ENCODE assay signal across 20 mouse cellular contexts in the genomic region with DNA sequence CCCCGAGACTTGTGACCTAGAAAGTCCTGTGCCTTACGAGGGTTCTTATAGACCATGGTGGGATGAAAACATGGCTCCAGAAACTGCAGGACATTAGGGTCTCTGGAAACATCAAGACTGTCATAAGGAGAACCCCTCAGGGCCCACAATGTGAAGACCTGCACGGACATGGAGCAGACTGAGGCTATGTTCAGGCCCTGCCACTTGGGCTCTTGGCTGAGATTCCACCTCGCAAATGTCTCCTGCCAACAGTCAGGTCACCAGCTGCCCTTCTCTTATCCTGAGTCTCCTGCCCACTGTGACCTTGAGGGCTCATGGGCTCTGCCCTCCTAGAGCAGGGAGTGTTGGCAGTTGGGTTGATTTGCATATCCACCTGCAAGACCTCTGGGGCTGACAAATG.
DNase-seq lines count a peak whose midpoint lies in the region; ATAC-seq and TF ChIP-seq lines count a peak whose summit lies in the region.
"Had no signal": no experiment of that assay in that cellular context is flagged by ENCODE, and none has a peak within 500 bp of the region (broad histone marks: within the 10 kb centered on the region; RNA-seq: fewer than 3 reads in every experiment).

No protein-coding gene starts in this region.

- no peak for TF ChIP-seq CTCF in heart, postnatal 0 days (IDR thresholded peaks at IDR 0.05; ENCODE audit: low read depth)

- intact Hi-C loops in gastrocnemius, postnatal 36 days (cut with DNase I), result no loop called here

- DNase-seq in hindbrain, embryonic 10.5 days (ENCODE audit: low spot score), result no peak
- no peak for DNase-seq in ES-E14 (ENCODE audit: low read depth, low spot score)
- DNase-seq in heart, postnatal 0 days (ENCODE audit: low spot score), result peak; percentile 76
- no peak for DNase-seq in thymus, postnatal 4 days
- DNase-seq in gastrocnemius, postnatal 36 days, result no peak
- DNase-seq: cerebellum, adult 11 months; cerebellum, postnatal 36 days; kidney, adult 18-20 months; kidney, postnatal 14 days; lung, adult 2 months; lung, postnatal 4 days; thymus, postnatal 36 days had no signal

- peaks cover 11% of the 10 kb centered on the region for H3K9me3 ChIP-seq in hindbrain, embryonic 10.5 days
- H3K9me3 ChIP-seq in hindbrain, embryonic 16.5 days (ENCODE audit: control insufficient read depth, low read length), result no peaks in the 10 kb centered on the region; the same call in 1 of the 2 replicates
- no peaks in the 10 kb centered on the region for H3K9me3 ChIP-seq in ES-E14 (ENCODE audit: control insufficient read depth, insufficient read depth, low read depth, low read length)
- no peaks in the 10 kb centered on the region for H3K9me3 ChIP-seq in embryonic facial prominence, embryonic 13.5 days
- no peaks in the 10 kb centered on the region for H3K9me3 ChIP-seq in heart, postnatal 0 days (replicated peaks; ENCODE audit: control insufficient read depth, low read length)
- H3K9me3 ChIP-seq: midbrain, embryonic 12.5 days; neural tube, embryonic 15.5 days had no signal

- H3K36me3 ChIP-seq in hindbrain, embryonic 10.5 days, result no peaks in the 10 kb centered on the region; the same call in 1 of the 2 replicates
- H3K36me3 ChIP-seq in hindbrain, embryonic 16.5 days (ENCODE audit: control insufficient read depth, insufficient read depth, low read length), result no peaks in the 10 kb centered on the region
- no peaks in the 10 kb centered on the region; the same call in 1 of the 2 replicates for H3K36me3 ChIP-seq in ES-E14 (ENCODE audit: control insufficient read depth, insufficient read depth, low read length, poor library complexity, severe bottlenecking)
- no peaks in the 10 kb centered on the region for H3K36me3 ChIP-seq in embryonic facial prominence, embryonic 13.5 days
- H3K36me3 ChIP-seq in heart, postnatal 0 days (replicated peaks; ENCODE audit: control insufficient read depth, insufficient read depth, low read length), result no peaks in the 10 kb centered on the region
- H3K36me3 ChIP-seq: midbrain, embryonic 12.5 days; neural tube, embryonic 15.5 days had no signal

- TF ChIP-seq EP300 in heart, postnatal 0 days (IDR thresholded peaks at IDR 0.05; ENCODE audit: low read depth), result 0 out of 2 replicates have a peak, but pooled peaks have one; percentile 59

- peak overlapping the region; percentile 66; the same call in 1 of the 2 replicates for H3K27ac ChIP-seq in hindbrain, embryonic 10.5 days
- no peak overlapping the region for H3K27ac ChIP-seq in hindbrain, embryonic 16.5 days (ENCODE audit: low read depth, low read length)
- no peak overlapping the region for H3K27ac ChIP-seq in ES-E14 (ENCODE audit: insufficient read depth, low read depth, low read length, poor library complexity, severe bottlenecking)
- 0 out of 2 replicates have a peak overlapping the region, but pooled peaks have one; percentile 7 for H3K27ac ChIP-seq in embryonic facial prominence, embryonic 13.5 days
- peak overlapping the region; percentile 94 for H3K27ac ChIP-seq in heart, postnatal 0 days (ENCODE audit: low read depth)
- H3K27ac ChIP-seq: hindbrain, postnatal 0 days; midbrain, embryonic 12.5 days; neural tube, embryonic 15.5 days had no signal

- H3K27me3 ChIP-seq in hindbrain, embryonic 10.5 days (ENCODE audit: insufficient read depth, poor library complexity, severe bottlenecking), result peaks cover 35% of the 10 kb centered on the region
- H3K27me3 ChIP-seq in hindbrain, embryonic 16.5 days (replicated peaks; ENCODE audit: control insufficient read depth, insufficient read depth, low read length), result peaks cover 4% of the 10 kb centered on the region; the same call in 1 of the 2 replicates
- no peaks in the 10 kb centered on the region for H3K27me3 ChIP-seq in embryonic facial prominence, embryonic 13.5 days
- no peaks in the 10 kb centered on the region for H3K27me3 ChIP-seq in heart, postnatal 0 days (ENCODE audit: control insufficient read depth, insufficient read depth, low read length)

- no peak for ATAC-seq in hindbrain, embryonic 16.5 days
- no peak for ATAC-seq in embryonic facial prominence, embryonic 13.5 days (ENCODE audit: insufficient number of reproducible peaks, insufficient read depth, low FRiP score, low TSS enrichment, low read depth)
- ATAC-seq in heart, postnatal 0 days (ENCODE audit: insufficient read depth, low read depth), result peak; percentile 81
- ATAC-seq: forebrain, embryonic 16.5 days; hindbrain, postnatal 0 days had no signal

- no peak overlapping the region for H3K9ac ChIP-seq in hindbrain, embryonic 16.5 days (ENCODE audit: low read depth, low read length)
- H3K9ac ChIP-seq in ES-E14 (ENCODE audit: insufficient read depth, low read depth, low read length, poor library complexity, severe bottlenecking), result 0 out of 2 replicates have a peak overlapping the region, but pooled peaks have one; percentile 4
- no peak overlapping the region for H3K9ac ChIP-seq in embryonic facial prominence, embryonic 13.5 days
- peak overlapping the region; percentile 29; the same call in 1 of the 2 replicates for H3K9ac ChIP-seq in heart, postnatal 0 days (replicated peaks; ENCODE audit: low read depth, low read length)
- H3K9ac ChIP-seq: midbrain, embryonic 12.5 days; neural tube, embryonic 15.5 days had no signal

- H3K4me1 ChIP-seq in hindbrain, embryonic 10.5 days (replicated peaks), result peaks cover 44% of the 10 kb centered on the region
- H3K4me1 ChIP-seq in hindbrain, embryonic 16.5 days (ENCODE audit: control insufficient read depth, insufficient read depth, low read depth, low read length), result peaks cover 2% of the 10 kb centered on the region; the same call in 1 of the 2 replicates
- peaks cover 0 to 14% of the 10 kb centered on the region in 2 experiments; a peak in 2 of 4 replicates for H3K4me1 ChIP-seq in ES-E14 (ENCODE audit: control insufficient read depth in 2 of 2, insufficient read depth in 2 of 2, low read length in 2 of 2, poor library complexity in 1 of 2)
- peaks cover 19% of the 10 kb centered on the region for H3K4me1 ChIP-seq in embryonic facial prominence, embryonic 13.5 days
- peaks cover 26% of the 10 kb centered on the region; the same call in 1 of the 2 replicates for H3K4me1 ChIP-seq in heart, postnatal 0 days (ENCODE audit: control insufficient read depth, insufficient read depth)
- H3K4me1 ChIP-seq: midbrain, embryonic 12.5 days had no signal

- H3K4me2 ChIP-seq in hindbrain, embryonic 16.5 days (ENCODE audit: low read length), result no peak overlapping the region
- no peak overlapping the region for H3K4me2 ChIP-seq in embryonic facial prominence, embryonic 13.5 days
- H3K4me2 ChIP-seq in heart, postnatal 0 days (ENCODE audit: low read depth, low read length), result no peak overlapping the region
- H3K4me2 ChIP-seq: midbrain, embryonic 12.5 days; neural tube, embryonic 15.5 days had no signal

- WGBS in hindbrain, embryonic 10.5 days, result 80% methylated on average over 4 of the region's 4 CpGs
- WGBS in hindbrain, embryonic 16.5 days, result 69% methylated on average over 4 of the region's 4 CpGs
- 80% methylated on average over 4 of the region's 4 CpGs for WGBS in embryonic facial prominence, embryonic 13.5 days
- WGBS in heart, postnatal 0 days, result 25% methylated on average over 4 of the region's 4 CpGs

- no peak overlapping the region for H3K4me3 ChIP-seq in hindbrain, embryonic 10.5 days
- no peak overlapping the region for H3K4me3 ChIP-seq in hindbrain, embryonic 16.5 days (ENCODE audit: low read length)
- H3K4me3 ChIP-seq in ES-E14 (ENCODE audit: insufficient read depth in 1 of 2, low read depth in 1 of 2, low read length in 2 of 2, poor library complexity in 1 of 2, severe bottlenecking in 1 of 2), result no peak overlapping the region
- H3K4me3 ChIP-seq in embryonic facial prominence, embryonic 13.5 days, result no peak overlapping the region
- H3K4me3 ChIP-seq in heart, postnatal 0 days (ENCODE audit: low read depth, low read length), result no peak overlapping the region
- H3K4me3 ChIP-seq: erythroblast, embryonic 14.5 days; midbrain, embryonic 12.5 days; myocyte; neural tube, embryonic 15.5 days had no signal

- in situ Hi-C loops in ES-E14 (cut with MboI; ENCODE audit: low sequenced_read_pairs in 2 of 2, unreplicated experiment in 2 of 2), result no loop called here

TF ChIP-seq in ES-E14, 5 proteins besides CTCF, POLR2A, EP300 and RAD21:
- TF ChIP-seq ZNF384 (IDR thresholded peaks at IDR 0.05; ENCODE audit: low read depth, low read length) (no peak), MAFK (IDR thresholded peaks at IDR 0.05; ENCODE audit: insufficient read depth, low read depth, low read length) (no peak), CHD2 (IDR thresholded peaks at IDR 0.05; ENCODE audit: low read depth, low read length) (no peak), HCFC1 (IDR thresholded peaks at IDR 0.05; ENCODE audit: borderline replicate concordance, insufficient read depth, low read length) (no peak), ZC3H11A (IDR thresholded peaks at IDR 0.05; ENCODE audit: borderline replicate concordance, low read depth, low read length) (no peak)

Comparison
In these comparisons a context has a peak if more than half of its experiments do, and no peak if none do; other contexts are left out.
1. H3K27ac ChIP-seq: peak in hindbrain, embryonic 10.5 days (single experiment), embryonic facial prominence, embryonic 13.5 days (single experiment) and heart, postnatal 0 days (single experiment); none in hindbrain, embryonic 16.5 days (single experiment) and ES-E14 (single experiment).
2. H3K9ac ChIP-seq: peak in ES-E14 (single experiment) and heart, postnatal 0 days (single experiment); none in hindbrain, embryonic 16.5 days (single experiment) and embryonic facial prominence, embryonic 13.5 days (single experiment).